Mouse (Mus musculus) liver, embryonic 12.5 days (tissue): ENCODE measurements around the gene Prdx5. TPM values are rescaled to one million over a fixed set of nuclear protein-coding genes. Genes with fewer than 3 reads are reported as not detected.

ENCODE experiments used
- ATAC-seq: fragments of 200-750 bp; cut with Nextera tagmentation; 2 replicates; pipeline ENCODE4 v1.8.0; 2017; ENCODE audit warnings: moderate number of reproducible peaks, mild to moderate bottlenecking, moderate library complexity
- H3K27ac ChIP-seq: fragments of 300-500 bp; sonication (generic); 2 replicates; pipeline ENCODE4 v1.5.1; 2016; ENCODE audit warnings: mild to moderate bottlenecking
- H3K27me3 ChIP-seq: fragments of 300-500 bp; sonication (generic); replicated peaks from 2 replicates; pipeline ENCODE4 v1.6.1; 2016; ENCODE audit warnings: mild to moderate bottlenecking, moderate library complexity
- H3K36me3 ChIP-seq: fragments of 300-500 bp; sonication (generic); 2 replicates; pipeline ENCODE4 v1.6.1; 2016; ENCODE audit warnings: mild to moderate bottlenecking, moderate library complexity
- H3K4me1 ChIP-seq: fragments of 300-500 bp; sonication (generic); 2 replicates; pipeline ENCODE4 v1.6.1; 2016
- H3K4me2 ChIP-seq: fragments of 300-500 bp; sonication (generic); 2 replicates; pipeline ENCODE4 v1.6.1; 2016; ENCODE audit warnings: mild to moderate bottlenecking, moderate library complexity
- H3K4me3 ChIP-seq: fragments of 300-500 bp; sonication (generic); 2 replicates; pipeline ENCODE4 v1.5.1; 2016; ENCODE audit warnings: mild to moderate bottlenecking, moderate library complexity
- H3K9ac ChIP-seq: fragments of 300-500 bp; sonication (generic); 2 replicates; pipeline ENCODE4 v1.6.1; 2016; ENCODE audit warnings: mild to moderate bottlenecking, moderate library complexity
- H3K9me3 ChIP-seq: fragments of 300-500 bp; sonication (generic); replicated peaks from 2 replicates; pipeline ENCODE4 v1.6.1; 2016; ENCODE audit warnings: mild to moderate bottlenecking, moderate library complexity
- WGBS: fragments of 180-500 bp; shearing (Covaris S2); methylation state at CpG from one replicate; pipeline ENCODE4 v1.1.7; 2016; ENCODE audit not compliant: insufficient replicate concordance; 5-methylcytosine and 5-hydroxymethylcytosine counted together
- polyA plus RNA-seq: library from polyadenylated mRNA; unstranded; fragments of >200 nt; fragmentation: Nextera tagmentation; extraction: Ambion mirVana; gene quantifications from 2 replicates; pipeline ENCODE4 v1.2.1, GENCODE M21; 2016

Gene Prdx5
- polyA plus RNA-seq, 1 experiment from 2014 or later: 94.2 TPM

- Histone ChIP-seq H3K27ac (peak overlapping the region; percentile 31; the same call in 1 of the 2 replicates), H3K4me3 (no peak overlapping the region), H3K9ac (no peak overlapping the region), H3K27me3 (no peaks in the 10 kb centered on the region), H3K4me1 (peaks cover 53% of the 10 kb centered on the region), H3K4me2 (no peak overlapping the region), H3K9me3 (no peaks in the 10 kb centered on the region), H3K36me3 (peaks cover 26% of the 10 kb centered on the region)
- 53% methylated on average over 4 of the region's 4 CpGs for WGBS
- no peak for ATAC-seq
Observed at GRCm38 (mm10) chr19:6947742-6948141, 37.8 kb upstream of the Prdx5 start.

DNA sequence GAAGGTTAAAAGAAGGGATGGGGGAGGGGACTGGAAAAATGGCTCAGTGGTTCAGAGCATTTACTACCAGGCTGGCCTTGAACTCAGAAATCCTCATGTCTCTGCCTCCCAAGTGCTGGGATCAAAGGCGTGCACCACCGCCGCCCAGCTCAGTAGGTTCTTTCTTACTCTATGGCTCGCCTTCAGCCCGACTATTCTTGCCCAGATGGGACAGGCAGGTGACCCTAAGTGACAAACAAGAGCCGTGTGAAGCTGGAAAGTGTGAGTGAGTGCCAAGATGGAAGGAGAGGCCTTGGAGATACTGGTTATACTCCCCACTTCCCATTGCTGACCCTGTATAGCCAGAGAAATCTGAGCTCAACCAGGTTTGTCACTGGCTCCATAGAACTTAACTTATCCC, 33.8 kb upstream of the Prdx5 start:
- no peak overlapping the region for H3K4me2 ChIP-seq
- H3K9ac ChIP-seq: no peak overlapping the region
- peaks cover 26% of the 10 kb centered on the region for H3K36me3 ChIP-seq
- peaks cover 37% of the 10 kb centered on the region for H3K4me1 ChIP-seq
- H3K27ac ChIP-seq: no peak overlapping the region
- no peaks in the 10 kb centered on the region for H3K27me3 ChIP-seq
- H3K4me3 ChIP-seq: no peak overlapping the region
- 90% methylated on average over 6 of the region's 6 CpGs for WGBS
- ATAC-seq: no peak
- H3K9me3 ChIP-seq: no peaks in the 10 kb centered on the region

- Histone ChIP-seq H3K36me3 (peaks cover 22% of the 10 kb centered on the region), H3K9ac (peak overlapping the region; percentile 86), H3K27ac (peak overlapping the region; percentile 94), H3K4me2 (peak overlapping the region; percentile 98), H3K27me3 (peaks cover 8% of the 10 kb centered on the region), H3K4me3 (peak overlapping the region; percentile 88), H3K4me1 (peaks cover 32% of the 10 kb centered on the region), H3K9me3 (no peaks in the 10 kb centered on the region)
- WGBS: 21% methylated on average over 5 of the region's 5 CpGs
- ATAC-seq: peak; percentile 14
Observed at GRCm38 (mm10) chr19:6942764-6943163, 32.9 kb upstream of the Prdx5 start.

DNA sequence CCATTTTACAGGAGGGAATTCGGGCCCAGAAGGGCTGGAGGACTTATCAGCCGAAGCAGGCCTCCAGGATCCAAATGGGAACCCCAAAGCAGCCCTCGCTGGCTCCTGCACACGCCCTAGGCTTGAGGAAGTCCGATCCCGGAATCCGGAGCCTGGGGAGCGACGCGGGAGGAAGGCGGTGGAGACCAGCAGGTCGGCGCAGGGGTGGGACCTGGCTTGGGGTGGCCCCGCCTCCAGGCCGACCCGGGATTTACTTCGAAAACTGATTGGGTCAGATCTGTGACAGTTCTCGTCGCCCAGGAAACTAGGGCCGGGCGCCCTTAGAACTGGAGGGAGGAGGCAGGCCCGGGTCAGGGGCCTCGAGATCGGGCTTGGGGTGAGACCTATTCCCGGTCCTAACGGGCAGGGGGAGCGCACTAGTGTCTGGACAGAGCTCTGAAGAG, 32.4 kb upstream of the Prdx5 start, which contains the start of gene Gpr137:
Gene Gpr137, minus strand, starts transcription at position 232 of the 443 bp plus-strand sequence.
- WGBS: under 1% methylated on average over 27 of the region's 27 CpGs
- peak; percentile 91 for ATAC-seq

DNA sequence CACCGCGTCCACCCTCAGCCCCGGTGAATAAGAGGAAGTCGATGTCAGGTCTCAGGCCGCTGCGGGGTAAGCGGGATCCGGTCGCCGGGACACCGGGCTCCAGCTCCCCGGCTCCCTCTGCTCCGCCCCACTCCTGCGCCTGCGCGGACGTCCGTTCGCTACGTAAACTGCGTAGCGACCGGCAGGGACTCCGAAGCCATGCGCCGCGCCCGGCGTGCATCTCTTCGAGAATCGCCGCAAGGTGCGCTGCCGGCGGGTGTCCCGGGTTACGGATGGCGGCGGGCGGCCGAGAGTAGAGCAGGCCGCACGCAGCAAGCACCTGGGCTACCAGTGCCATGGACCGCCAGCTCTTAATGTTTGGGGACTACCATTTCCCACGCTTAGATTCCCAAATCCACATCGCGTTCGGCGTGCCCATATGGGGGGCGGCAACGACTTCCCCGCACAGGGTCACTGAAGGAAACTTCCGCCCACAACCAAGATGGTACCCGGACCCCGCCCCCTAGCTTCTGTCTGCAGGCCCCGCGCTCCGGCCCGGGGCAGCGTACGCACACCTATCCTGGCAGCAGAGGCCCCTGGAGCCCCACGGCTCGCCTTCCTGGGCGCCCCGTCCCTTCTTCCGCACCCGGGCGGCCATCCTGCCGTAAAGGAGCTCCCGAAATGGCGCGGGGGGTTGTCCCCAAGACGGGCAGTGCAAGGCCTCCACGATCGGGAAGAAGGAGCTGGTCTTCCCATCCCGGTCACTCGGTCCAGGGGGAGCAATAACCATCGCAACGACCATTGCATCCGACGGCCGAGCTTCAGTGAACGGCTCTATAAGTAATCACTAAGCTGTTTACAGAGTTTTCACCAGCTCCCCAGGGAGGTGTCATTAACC, 31.7 kb upstream of the Prdx5 start, which contains the start of gene Bad:
Gene Bad, plus strand, starts transcription at position 490 of the 877 bp plus-strand sequence.
- peak within 1 kb of the TSS; percentile 98 for H3K4me2 ChIP-seq
- peaks cover 11% of the 10 kb centered on the region for H3K27me3 ChIP-seq
- peak within 1 kb of the TSS; percentile 94 for H3K27ac ChIP-seq
- H3K4me3 ChIP-seq: peak within 1 kb of the TSS; percentile 88
- H3K9ac ChIP-seq: peak within 1 kb of the TSS; percentile 86
- H3K9me3 ChIP-seq: no peaks in the 10 kb centered on the region
- H3K36me3 ChIP-seq: peaks cover 18% of the 10 kb centered on the region
- WGBS: under 1% methylated on average over 83 of the region's 83 CpGs
- ATAC-seq: peak; percentile 74
- peaks cover 30% of the 10 kb centered on the region for H3K4me1 ChIP-seq

More for the DNA sequence above, 32.4 kb upstream of the Prdx5 start, which contains the start of gene Gpr137:
- Histone ChIP-seq H3K27ac (peak within 1 kb of the TSS; percentile 94), H3K4me3 (peak within 1 kb of the TSS; percentile 88), H3K9me3 (no peaks in the 10 kb centered on the region), H3K36me3 (peaks cover 22% of the 10 kb centered on the region), H3K9ac (peak within 1 kb of the TSS; percentile 86), H3K27me3 (peaks cover 11% of the 10 kb centered on the region), H3K4me1 (peaks cover 30% of the 10 kb centered on the region), H3K4me2 (peak within 1 kb of the TSS; percentile 98)

DNA sequence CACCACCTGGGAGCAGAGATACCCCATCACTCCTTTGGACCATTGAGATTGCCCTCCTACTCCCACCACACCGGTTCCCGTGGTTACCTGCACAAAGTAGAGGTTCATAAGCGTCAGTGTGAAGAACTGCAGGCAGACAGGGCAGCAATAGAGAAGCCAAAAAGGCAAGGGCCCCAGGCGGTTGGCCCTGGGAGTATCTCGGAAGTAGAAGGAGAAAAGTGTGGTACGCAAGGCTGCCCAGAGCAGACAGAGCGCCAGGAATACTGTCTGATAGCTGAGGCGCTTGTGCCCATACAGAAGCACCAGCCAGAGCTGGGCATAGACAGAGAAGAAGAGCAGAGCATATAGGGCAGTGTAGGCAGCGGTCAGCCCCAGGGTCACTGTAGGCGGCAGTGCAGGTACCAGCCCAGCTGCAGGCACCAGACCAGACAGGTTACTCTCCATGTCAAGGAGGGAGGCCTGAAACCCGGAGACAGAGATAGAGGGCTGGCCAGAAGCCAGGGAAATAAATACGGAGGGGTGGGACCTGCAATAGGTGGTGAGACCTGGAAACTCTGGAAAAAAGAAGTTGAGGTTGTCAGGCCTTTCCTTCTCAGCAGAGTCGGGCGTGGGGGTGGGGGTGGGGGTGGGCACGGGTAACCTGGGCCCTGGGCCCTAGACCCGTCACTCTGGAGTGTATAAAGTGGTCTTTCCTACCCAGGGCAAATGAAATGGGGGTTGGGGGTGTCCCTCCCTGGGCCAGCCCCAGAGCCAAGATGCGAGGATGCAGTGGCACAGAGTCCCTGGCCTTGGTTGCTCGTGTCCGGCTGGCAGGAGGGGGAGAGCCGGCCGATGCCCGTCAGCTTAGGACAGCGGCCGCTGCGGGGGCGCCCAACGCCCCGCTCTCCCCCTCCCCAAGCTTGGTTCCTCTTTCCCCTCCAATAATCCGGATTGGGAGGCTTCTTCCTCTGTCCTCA, 30.8 kb upstream of the Prdx5 start:
- 27% methylated on average over 28 of the region's 29 CpGs for WGBS
- Histone ChIP-seq H3K36me3 (peaks cover 12% of the 10 kb centered on the region), H3K27ac (peak overlapping the region; percentile 94)

DNA sequence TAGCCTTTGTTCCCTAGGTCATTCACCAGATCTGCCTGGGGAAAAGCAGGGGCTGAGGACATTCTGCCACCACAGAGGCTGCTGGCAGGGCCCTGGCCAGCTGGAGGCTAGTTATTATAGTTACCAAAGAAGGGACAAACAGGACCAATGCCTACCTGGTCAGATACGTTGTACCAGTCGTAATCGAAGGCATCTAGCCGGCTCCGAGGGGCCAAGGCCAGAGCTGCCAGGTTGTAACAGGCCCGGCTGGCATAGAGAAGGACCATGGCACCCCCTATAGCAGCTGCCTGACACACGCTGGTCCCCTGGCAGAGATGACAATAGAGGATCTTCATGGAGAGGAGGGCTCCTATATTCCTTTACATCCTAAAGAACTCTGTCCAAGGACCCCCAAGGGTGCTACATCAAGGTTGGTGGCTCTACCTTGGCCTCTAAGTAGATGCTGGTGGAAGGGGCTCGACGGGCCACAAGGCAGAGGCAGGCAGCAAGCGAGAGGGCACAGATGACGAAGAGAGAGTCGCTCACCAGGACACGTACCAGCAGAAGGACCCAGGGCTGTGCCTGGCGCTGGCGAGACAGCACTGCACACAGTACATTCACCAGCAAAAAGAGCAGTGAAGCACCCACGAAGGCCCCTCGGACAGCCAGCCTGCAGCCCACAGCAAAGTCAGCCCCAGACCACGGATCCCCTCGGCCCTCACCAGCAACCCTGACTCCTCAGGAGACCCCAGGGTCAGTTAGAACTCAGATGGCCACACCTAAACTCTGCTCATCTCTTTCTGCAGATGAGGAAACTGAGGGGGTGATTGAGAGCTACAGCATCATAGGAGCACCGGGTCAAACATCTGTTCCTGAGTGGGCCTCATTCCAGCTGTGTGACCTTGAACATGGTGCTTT, 29.4 kb upstream of the Prdx5 start:
- WGBS: 78% methylated on average over 20 of the region's 20 CpGs
- peaks cover 30% of the 10 kb centered on the region for H3K4me1 ChIP-seq
- H3K4me3 ChIP-seq: no peak overlapping the region
- H3K4me2 ChIP-seq: no peak overlapping the region
- H3K9ac ChIP-seq: no peak overlapping the region
- no peak overlapping the region for H3K27ac ChIP-seq
- ATAC-seq: no peak
- peaks cover under 1% of the 10 kb centered on the region; the same call in 1 of the 2 replicates for H3K36me3 ChIP-seq
- no peaks in the 10 kb centered on the region for H3K9me3 ChIP-seq
- peaks cover 32% of the 10 kb centered on the region for H3K27me3 ChIP-seq

More for the DNA sequence above, 30.8 kb upstream of the Prdx5 start:
- peak overlapping the region; percentile 86 for H3K9ac ChIP-seq
- H3K27me3 ChIP-seq: peaks cover 19% of the 10 kb centered on the region
- peaks cover 30% of the 10 kb centered on the region for H3K4me1 ChIP-seq
- peak overlapping the region; percentile 88 for H3K4me3 ChIP-seq
- H3K9me3 ChIP-seq: no peaks in the 10 kb centered on the region
- ATAC-seq: no peak
- peak overlapping the region; percentile 98 for H3K4me2 ChIP-seq

DNA sequence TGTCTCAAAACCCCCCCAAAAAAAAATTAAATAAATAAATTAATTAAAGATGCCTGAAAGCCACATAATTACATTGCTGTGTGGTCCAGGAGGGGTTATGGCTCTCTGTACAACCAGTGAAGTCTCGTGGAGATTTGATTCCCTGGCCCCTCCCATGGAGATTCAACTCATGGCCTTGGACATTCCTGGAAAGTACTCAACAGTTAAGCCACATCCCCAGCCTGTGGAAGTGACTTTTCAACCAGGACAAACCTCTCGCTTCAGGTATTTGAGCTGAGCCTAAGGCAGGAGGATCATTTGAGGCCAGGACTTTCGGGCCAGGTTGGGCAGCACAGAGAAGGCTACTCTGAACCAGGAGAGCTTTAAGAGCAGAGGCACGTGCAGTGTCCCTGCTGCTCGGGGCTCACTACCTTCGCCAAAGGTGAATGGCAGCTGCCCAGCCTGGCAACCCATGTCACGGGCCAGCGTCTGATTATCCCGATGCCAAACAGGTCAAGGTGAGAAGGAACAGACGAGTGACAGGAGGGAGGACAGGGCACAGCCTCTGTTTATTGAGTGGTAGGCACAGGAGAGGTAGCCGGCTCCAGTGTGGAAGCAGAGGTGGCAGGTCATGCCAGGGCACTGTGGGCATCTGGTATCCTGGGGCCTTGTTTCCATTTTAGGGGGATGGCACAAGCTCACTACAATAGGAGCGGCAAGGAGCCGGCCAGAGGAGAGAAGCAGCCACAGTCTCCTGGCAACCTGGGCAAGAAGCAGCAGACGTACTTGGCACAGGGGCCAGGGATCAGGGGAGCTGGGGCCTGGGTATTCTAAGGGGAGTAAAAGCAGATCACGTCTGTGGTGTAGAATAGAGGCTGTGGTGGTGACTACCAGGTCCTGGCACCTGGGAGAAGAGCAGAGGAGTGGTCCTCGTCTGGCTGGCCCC, 27.9 kb upstream of the Prdx5 start:
- H3K27me3 ChIP-seq: peaks cover 47% of the 10 kb centered on the region
- no peak overlapping the region for H3K4me2 ChIP-seq
- 72% methylated on average over 16 of the region's 16 CpGs for WGBS
- H3K9ac ChIP-seq: no peak overlapping the region
- no peak overlapping the region for H3K27ac ChIP-seq
- peaks cover 26% of the 10 kb centered on the region for H3K4me1 ChIP-seq
- no peaks in the 10 kb centered on the region for H3K36me3 ChIP-seq
- no peak for ATAC-seq
- H3K4me3 ChIP-seq: no peak overlapping the region
- H3K9me3 ChIP-seq: no peaks in the 10 kb centered on the region

GRCm38 (mm10) chr19:6936299-6936698, 26.4 kb upstream of the Prdx5 start:
- no peaks in the 10 kb centered on the region for H3K36me3 ChIP-seq
- no peak overlapping the region for H3K27ac ChIP-seq
- no peak overlapping the region for H3K4me2 ChIP-seq
- WGBS: 12% methylated on average over 3 of the region's 3 CpGs
- ATAC-seq: no peak
- peaks cover 23% of the 10 kb centered on the region for H3K4me1 ChIP-seq
- H3K27me3 ChIP-seq: peaks cover 62% of the 10 kb centered on the region
- H3K9me3 ChIP-seq: no peaks in the 10 kb centered on the region
- no peak overlapping the region for H3K4me3 ChIP-seq
- H3K9ac ChIP-seq: no peak overlapping the region
